Mouse (Mus musculus) left cerebral cortex, postnatal 36 days (tissue): ENCODE measurements around the gene Polr3c. TPM values are rescaled to one million over a fixed set of nuclear protein-coding genes. Genes with fewer than 3 reads are reported as not detected.

Experiments
- total RNA-seq, 2 experiments: library from RNA; stranded (reverse); gene quantifications; 2 replicates each; pipeline ENCODE4 v1.2.3; 2021

Polr3c gene
- total RNA-seq, 2 experiments from 2014 or later = 24.1 to 28.0 TPM

Other genes with a start within 250 kb of the Polr3c start
- 1 to 10 TPM in 1 of 2 experiments, under 1 TPM in 1; 0.77 to 2.1 TPM for gene Hfe2, start 202.5 kb downstream of the Polr3c start, total RNA-seq
- 10 to 100 TPM; 19.5 to 21.8 TPM for gene Txnip, start 169.7 kb downstream of the Polr3c start, total RNA-seq
- gene Gm16253, start 150.6 kb downstream of the Polr3c start, total RNA-seq = not detected
- gene Polr3gl, start 133.4 kb downstream of the Polr3c start, total RNA-seq = 10 to 100 TPM; 22.5 to 29.9 TPM
- gene Ankrd34a, start 131.0 kb downstream of the Polr3c start, total RNA-seq = 10 to 100 TPM; 68.9 to 75.7 TPM
- 10 to 100 TPM; 17.3 to 18.3 TPM for gene Lix1l, start 126.5 kb downstream of the Polr3c start, total RNA-seq
- 10 to 100 TPM; 37.4 to 43.7 TPM for gene Rbm8a, start 97.7 kb downstream of the Polr3c start, total RNA-seq
- 10 to 100 TPM; 56.1 to 57.1 TPM for gene Pex11b, start 92.3 kb downstream of the Polr3c start, total RNA-seq
- gene Gm42957, start 92.2 kb downstream of the Polr3c start, total RNA-seq = under 1 TPM; 0.17 to 0.66 TPM
- 1 to 10 TPM; 1.2 to 3.2 TPM for gene Itga10, start 82.0 kb downstream of the Polr3c start, total RNA-seq
- gene Ankrd35, start 57.5 kb downstream of the Polr3c start, total RNA-seq = 1 to 10 TPM; 7.5 to 8.1 TPM
- 10 to 100 TPM; 23.9 to 24.3 TPM for gene Pias3, start 31.2 kb downstream of the Polr3c start, total RNA-seq
- 1 to 10 TPM; 9.0 to 9.8 TPM for gene Nudt17, start 19.1 kb downstream of the Polr3c start, total RNA-seq
- gene Rnf115, start within 50 bp of the Polr3c start, total RNA-seq = 10 to 100 TPM; 66.4 to 66.7 TPM
- under 1 TPM; 0.15 to 0.34 TPM for gene Pdzk1, start 101.7 kb upstream of the Polr3c start, total RNA-seq
- gene Cd160, start 101.7 kb upstream of the Polr3c start, total RNA-seq = not detected
- 1 to 10 TPM in 1 of 2 experiments, under 1 TPM in 1; 0.84 to 2.0 TPM for gene Gja5, start 177.1 kb upstream of the Polr3c start, total RNA-seq
- 10 to 100 TPM; 44.6 to 48.8 TPM for gene Gpr89, start 177.7 kb upstream of the Polr3c start, total RNA-seq
- not detected for gene Gja8, start 198.4 kb upstream of the Polr3c start, total RNA-seq